Mouse (Mus musculus): Measurements from ENCODE around the gene Ftl1.

DNA sequence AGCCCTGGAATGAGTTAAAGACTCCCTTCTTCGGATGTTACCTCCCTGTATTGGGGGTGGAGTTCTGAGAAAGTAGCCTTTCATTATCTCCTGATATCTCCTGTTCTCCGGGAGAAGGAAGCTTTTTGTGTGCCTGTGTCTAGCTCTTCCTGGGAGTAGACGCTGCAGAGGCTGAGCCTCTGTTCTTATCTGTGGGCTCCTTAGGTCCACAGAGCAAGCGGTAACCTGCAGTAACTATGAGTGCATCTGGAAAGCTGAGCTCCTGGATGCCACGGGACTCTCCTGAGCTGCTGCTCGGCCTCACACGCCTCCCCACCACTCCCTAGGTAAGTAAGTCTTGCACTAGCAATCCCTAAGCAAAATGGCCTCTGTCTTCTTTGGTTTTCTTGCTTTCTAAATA, 26.5 kb upstream of the Ftl1 start:
- no peak for TF ChIP-seq POLR2A (IDR thresholded peaks at IDR 0.05; ENCODE audit: control insufficient read depth, extremely low read depth, insufficient read depth, low read length, poor library complexity)
- no peak for TF ChIP-seq CTCF (IDR thresholded peaks at IDR 0.05; ENCODE audit: borderline replicate concordance, control insufficient read depth, extremely low read depth, insufficient read depth, low read length, poor library complexity)
